Mouse (Mus musculus): ENCODE measurements around the gene Tdrd5. TPM values are rescaled to one million over a fixed set of nuclear protein-coding genes. Genes with fewer than 3 reads are reported as not detected.

Gene Tdrd5
- polyA plus RNA-seq, 2 experiments: 0.20 to 0.36 TPM

- H3K4me1 ChIP-seq (ENCODE audit: control insufficient read depth, insufficient read depth, low read length): no peaks in the 10 kb centered on the region
- ATAC-seq (ENCODE audit: low FRiP score, low read depth) (no peak), DNase-seq (ENCODE audit: low spot score) (no peak)
- no peak overlapping the region for H3K4me3 ChIP-seq (replicated peaks; ENCODE audit: low read length)
- TF ChIP-seq POLR2A (IDR thresholded peaks at IDR 0.05; ENCODE audit: borderline replicate concordance, extremely low read depth, insufficient read depth, insufficient read length): no peak
- H3K4me2 ChIP-seq (replicated peaks; ENCODE audit: low read depth, low read length, severe bottlenecking): no peak overlapping the region
- no peak overlapping the region for H3K9ac ChIP-seq (ENCODE audit: low read depth, low read length, severe bottlenecking)
- no peaks in the 10 kb centered on the region for H3K9me3 ChIP-seq (ENCODE audit: control insufficient read depth, low read length)
- WGBS: 69% methylated on average over 9 of the region's 9 CpGs
- H3K27ac ChIP-seq (replicated peaks; ENCODE audit: low read depth, low read length): no peak overlapping the region
- H3K27me3 ChIP-seq (ENCODE audit: control insufficient read depth, insufficient read depth, low read length): no peaks in the 10 kb centered on the region
- no peaks in the 10 kb centered on the region for H3K36me3 ChIP-seq (ENCODE audit: control insufficient read depth, insufficient read depth, low read length)
Measured at GRCm38 (mm10) chr1:156288556-156289221, 14.8 kb downstream of the Tdrd5 start.

- TF ChIP-seq POLR2A (IDR thresholded peaks at IDR 0.05; ENCODE audit: borderline replicate concordance, extremely low read depth, insufficient read depth, insufficient read length): no peak
- Histone ChIP-seq H3K9me3 (ENCODE audit: control insufficient read depth, low read length) (no peaks in the 10 kb centered on the region), H3K4me1 (ENCODE audit: control insufficient read depth, insufficient read depth, low read length) (no peaks in the 10 kb centered on the region), H3K4me2 (replicated peaks; ENCODE audit: low read depth, low read length, severe bottlenecking) (no peak overlapping the region), H3K4me3 (replicated peaks; ENCODE audit: low read length) (no peak overlapping the region), H3K9ac (ENCODE audit: low read depth, low read length, severe bottlenecking) (no peak overlapping the region), H3K27me3 (ENCODE audit: control insufficient read depth, insufficient read depth, low read length) (no peaks in the 10 kb centered on the region), H3K27ac (replicated peaks; ENCODE audit: low read depth, low read length) (no peak overlapping the region), H3K36me3 (ENCODE audit: control insufficient read depth, insufficient read depth, low read length) (no peaks in the 10 kb centered on the region)
- 80% methylated on average over 5 of the region's 5 CpGs for WGBS
- DNase-seq (ENCODE audit: low spot score) (no peak), ATAC-seq (ENCODE audit: low FRiP score, low read depth) (no peak)
Measured at GRCm38 (mm10) chr1:156285541-156285896, 17.9 kb downstream of the Tdrd5 start.

GRCm38 (mm10) chr1:156284851-156285540 lies 18.5 kb downstream of the Tdrd5 start:
- Histone ChIP-seq H3K4me2 (replicated peaks; ENCODE audit: low read depth, low read length, severe bottlenecking) (no peak overlapping the region), H3K36me3 (ENCODE audit: control insufficient read depth, insufficient read depth, low read length) (no peaks in the 10 kb centered on the region), H3K27me3 (ENCODE audit: control insufficient read depth, insufficient read depth, low read length) (no peaks in the 10 kb centered on the region), H3K27ac (replicated peaks; ENCODE audit: low read depth, low read length) (no peak overlapping the region), H3K9ac (ENCODE audit: low read depth, low read length, severe bottlenecking) (no peak overlapping the region), H3K9me3 (ENCODE audit: control insufficient read depth, low read length) (no peaks in the 10 kb centered on the region), H3K4me1 (ENCODE audit: control insufficient read depth, insufficient read depth, low read length) (no peaks in the 10 kb centered on the region), H3K4me3 (replicated peaks; ENCODE audit: low read length) (no peak overlapping the region)
- TF ChIP-seq POLR2A (IDR thresholded peaks at IDR 0.05; ENCODE audit: borderline replicate concordance, extremely low read depth, insufficient read depth, insufficient read length): no peak
- 54% methylated on average over 9 of the region's 9 CpGs for WGBS
- no peak for DNase-seq (ENCODE audit: low spot score)
- ATAC-seq (ENCODE audit: low FRiP score, low read depth): no peak

GRCm38 (mm10) chr1:156284207-156284606 lies 19.3 kb downstream of the Tdrd5 start:
- DNase-seq (ENCODE audit: low spot score) (no peak), ATAC-seq (ENCODE audit: low FRiP score, low read depth) (no peak)
- 77% methylated on average over 10 of the region's 10 CpGs for WGBS
- no peak overlapping the region for H3K4me2 ChIP-seq (replicated peaks; ENCODE audit: low read depth, low read length, severe bottlenecking)
- no peaks in the 10 kb centered on the region for H3K9me3 ChIP-seq (ENCODE audit: control insufficient read depth, low read length)
- no peaks in the 10 kb centered on the region for H3K36me3 ChIP-seq (ENCODE audit: control insufficient read depth, insufficient read depth, low read length)
- no peak overlapping the region for H3K9ac ChIP-seq (ENCODE audit: low read depth, low read length, severe bottlenecking)
- no peak for TF ChIP-seq POLR2A (IDR thresholded peaks at IDR 0.05; ENCODE audit: borderline replicate concordance, extremely low read depth, insufficient read depth, insufficient read length)
- no peak overlapping the region for H3K4me3 ChIP-seq (replicated peaks; ENCODE audit: low read length)
- no peak overlapping the region for H3K27ac ChIP-seq (replicated peaks; ENCODE audit: low read depth, low read length)
- H3K4me1 ChIP-seq (ENCODE audit: control insufficient read depth, insufficient read depth, low read length): no peaks in the 10 kb centered on the region
- H3K27me3 ChIP-seq (ENCODE audit: control insufficient read depth, insufficient read depth, low read length): no peaks in the 10 kb centered on the region

- WGBS: 75% methylated on average over 7 of the region's 7 CpGs
- DNase-seq (ENCODE audit: low spot score): no peak
- Histone ChIP-seq H3K9me3 (ENCODE audit: control insufficient read depth, low read length) (no peaks in the 10 kb centered on the region), H3K27me3 (ENCODE audit: control insufficient read depth, insufficient read depth, low read length) (no peaks in the 10 kb centered on the region), H3K4me1 (ENCODE audit: control insufficient read depth, insufficient read depth, low read length) (no peaks in the 10 kb centered on the region), H3K4me2 (replicated peaks; ENCODE audit: low read depth, low read length, severe bottlenecking) (no peak overlapping the region), H3K27ac (replicated peaks; ENCODE audit: low read depth, low read length) (no peak overlapping the region), H3K9ac (ENCODE audit: low read depth, low read length, severe bottlenecking) (no peak overlapping the region), H3K4me3 (replicated peaks; ENCODE audit: low read length) (no peak overlapping the region), H3K36me3 (ENCODE audit: control insufficient read depth, insufficient read depth, low read length) (no peaks in the 10 kb centered on the region)
- ATAC-seq (ENCODE audit: low FRiP score, low read depth): no peak
- TF ChIP-seq POLR2A (IDR thresholded peaks at IDR 0.05; ENCODE audit: borderline replicate concordance, extremely low read depth, insufficient read depth, insufficient read length): no peak
Measured at GRCm38 (mm10) chr1:156280131-156280530, 23.3 kb downstream of the Tdrd5 start.

Data from limb, embryonic 14.5 days (tissue).